Comparison of ENCODE assay signal across 9 mouse cellular contexts in genomic region chr2:68994441-68994840, GRCm38 (mm10).
A peak's percentile ranks its signal among the peaks of the same experiment; 100 is the strongest.
DNase-seq lines count a peak whose midpoint lies in the region; ATAC-seq and TF ChIP-seq lines count a peak whose summit lies in the region.
"Had no signal": no experiment of that assay in that cellular context is flagged by ENCODE, and none has a peak within 500 bp of the region (broad histone marks: within the 10 kb centered on the region; RNA-seq: fewer than 3 reads in every experiment).

No protein-coding gene starts in this region.

- no peak overlapping the region for H3K4me2 ChIP-seq in lung, embryonic 14.5 days
- H3K4me2 ChIP-seq: hindbrain, embryonic 15.5 days had no signal

- H3K9ac ChIP-seq in lung, embryonic 14.5 days, result no peak overlapping the region
- H3K9ac ChIP-seq: hindbrain, embryonic 15.5 days had no signal

- peak; percentile 32 to 39 for DNase-seq in heart, postnatal 10 days
- no peak for DNase-seq in heart, adult 8-10 months (ENCODE audit: low spot score)
- peak; percentile 87 for DNase-seq in lung, embryonic 14.5 days
- no peak for DNase-seq in lung, adult 2 months
- peak; percentile 71 for DNase-seq in cerebellum, adult 9-10 months
- peak; percentile 40 for DNase-seq in lung, postnatal 10 days
- no peak for DNase-seq in embryo, embryonic 9.5 days (ENCODE audit: extremely low spot score)
- no peak for DNase-seq in limb, embryonic 10.5 days (ENCODE audit: low spot score)

- no peaks in the 10 kb centered on the region for H3K4me1 ChIP-seq in lung, embryonic 14.5 days (ENCODE audit: insufficient read depth)
- no peaks in the 10 kb centered on the region for H3K4me1 ChIP-seq in lung, adult 2 months (ENCODE audit: control insufficient read depth, insufficient read depth, low read length)
- no peaks in the 10 kb centered on the region for H3K4me1 ChIP-seq in limb, embryonic 10.5 days
- H3K4me1 ChIP-seq: hindbrain, embryonic 15.5 days had no signal

- H3K9me3 ChIP-seq in lung, embryonic 14.5 days (ENCODE audit: low read depth, low read length), result no peaks in the 10 kb centered on the region
- no peaks in the 10 kb centered on the region for H3K9me3 ChIP-seq in limb, embryonic 10.5 days (replicated peaks)
- H3K9me3 ChIP-seq: hindbrain, embryonic 15.5 days had no signal

- H3K36me3 ChIP-seq in lung, embryonic 14.5 days (ENCODE audit: insufficient read depth), result no peaks in the 10 kb centered on the region
- H3K36me3 ChIP-seq in limb, embryonic 10.5 days, result peaks cover 6% of the 10 kb centered on the region; the same call in 1 of the 2 replicates
- H3K36me3 ChIP-seq: hindbrain, embryonic 15.5 days had no signal

- H3K27me3 ChIP-seq in lung, embryonic 14.5 days (ENCODE audit: insufficient read depth, low read length), result no peaks in the 10 kb centered on the region
- no peaks in the 10 kb centered on the region for H3K27me3 ChIP-seq in limb, embryonic 10.5 days (ENCODE audit: low read depth, poor library complexity, severe bottlenecking)
- H3K27me3 ChIP-seq: hindbrain, embryonic 15.5 days had no signal

- no peak overlapping the region for H3K4me3 ChIP-seq in lung, embryonic 14.5 days (ENCODE audit: low read depth, low read length)
- no peak overlapping the region for H3K4me3 ChIP-seq in lung, adult 2 months (replicated peaks; ENCODE audit: extremely low read depth, low read depth, low read length)
- no peak overlapping the region for H3K4me3 ChIP-seq in limb, embryonic 10.5 days
- H3K4me3 ChIP-seq: hindbrain, embryonic 15.5 days had no signal

- intact Hi-C loops in heart, postnatal 10 days (cut with DNase I), result no loop called here

- ATAC-seq in lung, embryonic 14.5 days (ENCODE audit: insufficient read depth), result peak; percentile 87

- no peak for TF ChIP-seq POLR2A in lung, adult 2 months (IDR thresholded peaks at IDR 0.05; ENCODE audit: borderline replicate concordance, extremely low read depth, low read depth, low read length)

- H3K27ac ChIP-seq in lung, embryonic 14.5 days (ENCODE audit: low read depth), result no peak overlapping the region
- no peak overlapping the region for H3K27ac ChIP-seq in limb, embryonic 10.5 days
- H3K27ac ChIP-seq: hindbrain, embryonic 15.5 days had no signal

- no peak for TF ChIP-seq CTCF in lung, embryonic 14.5 days (IDR thresholded peaks at IDR 0.05; ENCODE audit: low read depth)
- no peak for TF ChIP-seq CTCF in lung, adult 2 months (IDR thresholded peaks at IDR 0.05; ENCODE audit: insufficient read depth, low read length)

Comparison
In these comparisons a context has a peak if more than half of its experiments do, and no peak if none do; other contexts are left out.
1. DNase-seq: peak in heart, postnatal 10 days (2 of 2), lung, embryonic 14.5 days (single experiment), cerebellum, adult 9-10 months (single experiment) and lung, postnatal 10 days (single experiment); none in heart, adult 8-10 months (single experiment), lung, adult 2 months (single experiment), embryo, embryonic 9.5 days (single experiment) and limb, embryonic 10.5 days (single experiment).